Mouse (Mus musculus): ENCODE measurements around the gene Hlcs.

GRCm38 (mm10) chr16:94331233-94331885 is 18.0 kb upstream of the Hlcs start:
- TF ChIP-seq POLR2A (IDR thresholded peaks at IDR 0.05; ENCODE audit: borderline replicate concordance, extremely low read depth, insufficient read depth, insufficient read length, poor library complexity, severe bottlenecking) (no peak), CTCF (IDR thresholded peaks at IDR 0.05; ENCODE audit: borderline replicate concordance, extremely low read depth, insufficient read depth, insufficient read length) (no peak)
